Mouse (Mus musculus) G1E-ER4 (cell line): ENCODE data around the gene Lrrc29. TPM values are rescaled to one million over a fixed set of nuclear protein-coding genes. Genes with fewer than 3 reads are reported as not detected.

Experiments
- GATA1 ChIP-seq: IDR thresholded peaks from one replicate; pipeline ENCODE4 v1.8.0; 2012; ENCODE audit warnings: low read length, inconsistent platforms
- polyA plus RNA-seq: library from polyadenylated mRNA; stranded (reverse); fragments of >175 nt; gene quantifications from 2 replicates; pipeline ENCODE4 v1.2.3, GENCODE M21; 2012

The Lrrc29 gene
- polyA plus RNA-seq, 1 experiment, result 3.4 TPM

- TF ChIP-seq GATA1, result no peak
Measured at GRCm38 (mm10) chr8:105269461-105269947, 56.6 kb downstream of the Lrrc29 start, which contains the start of gene Hsf4. Gene Hsf4 (plus strand): TSS chr8:105269801.

GRCm38 (mm10) chr8:105269075-105269458, 57.0 kb downstream of the Lrrc29 start:
- TF ChIP-seq GATA1, result no peak

GRCm38 (mm10) chr8:105268342-105269074, 57.6 kb downstream of the Lrrc29 start:
- no peak for TF ChIP-seq GATA1

GRCm38 (mm10) chr8:105266775-105267174, 59.3 kb downstream of the Lrrc29 start:
- no peak for TF ChIP-seq GATA1

GRCm38 (mm10) chr8:105265128-105265527, 61.0 kb downstream of the Lrrc29 start:
- no peak for TF ChIP-seq GATA1

GRCm38 (mm10) chr8:105264024-105264982, 61.8 kb downstream of the Lrrc29 start, which contains the start of the genes Tradd and Fbxl8:
Gene Tradd (minus strand): TSS chr8:105264609.
Gene Fbxl8 (plus strand): TSS chr8:105264648.
- no peak for TF ChIP-seq GATA1

GRCm38 (mm10) chr8:105263244-105263912, 62.7 kb downstream of the Lrrc29 start:
- TF ChIP-seq GATA1, result no peak

Other genes with a start within 250 kb of the Lrrc29 start
- not detected in 2 replicates for gene Ces3b, start 242.5 kb downstream of the Lrrc29 start, polyA plus RNA-seq
- gene Ces4a, start 194.5 kb downstream of the Lrrc29 start, polyA plus RNA-seq, result not detected in 2 replicates
- gene Cbfb, start 155.6 kb downstream of the Lrrc29 start, polyA plus RNA-seq, result 23.6 and 33.1 TPM in 2 replicates
- 4.6 and 6.4 TPM in 2 replicates for gene D230025D16Rik, start 101.1 kb downstream of the Lrrc29 start, polyA plus RNA-seq
- 13.1 and 16.3 TPM in 2 replicates for gene B3gnt9, start 71.1 kb downstream of the Lrrc29 start, polyA plus RNA-seq
- gene Tradd, start 61.7 kb downstream of the Lrrc29 start, polyA plus RNA-seq, result 31.1 and 39.7 TPM in 2 replicates
- 7.0 and 8.3 TPM in 2 replicates for gene Fbxl8, start 61.6 kb downstream of the Lrrc29 start, polyA plus RNA-seq
- 0.55 and 0.76 TPM in 2 replicates for gene Hsf4, start 56.5 kb downstream of the Lrrc29 start, polyA plus RNA-seq
- gene Nol3, start 50.1 kb downstream of the Lrrc29 start, polyA plus RNA-seq, result 0.24 and 0.43 TPM in 2 replicates
- gene 4931428F04Rik, start 36.4 kb downstream of the Lrrc29 start, polyA plus RNA-seq, result 1.6 and 1.8 TPM in 2 replicates
- 1.3 and 1.4 TPM in 2 replicates for gene Exoc3l, start 30.2 kb downstream of the Lrrc29 start, polyA plus RNA-seq
- gene E2f4, start 28.6 kb downstream of the Lrrc29 start, polyA plus RNA-seq, result 47.6 and 62.4 TPM in 2 replicates
- gene Elmo3, start 20.7 kb downstream of the Lrrc29 start, polyA plus RNA-seq, result 0.87 and 0.95 TPM in 2 replicates
- 18.3 and 26.8 TPM in 2 replicates for gene Tmem208, start 76 bp upstream of the Lrrc29 start, polyA plus RNA-seq
- 7.3 and 7.7 TPM in 2 replicates for gene Fhod1, start 21.7 kb upstream of the Lrrc29 start, polyA plus RNA-seq
- 0.49 and 0.50 TPM in 2 replicates for gene Slc9a5, start 22.6 kb upstream of the Lrrc29 start, polyA plus RNA-seq
- gene Plekhg4, start 47.0 kb upstream of the Lrrc29 start, polyA plus RNA-seq, result not detected in 2 replicates
- gene Kctd19, start 87.2 kb upstream of the Lrrc29 start, polyA plus RNA-seq, result not detected in 2 replicates
- not detected in 2 replicates for gene Lrrc36, start 87.3 kb upstream of the Lrrc29 start, polyA plus RNA-seq
- not detected in 2 replicates for gene Tppp3, start 145.2 kb upstream of the Lrrc29 start, polyA plus RNA-seq
- 0.15 and 0.16 TPM in 2 replicates for gene Zdhhc1, start 170.6 kb upstream of the Lrrc29 start, polyA plus RNA-seq
- not detected in 2 replicates for gene Hsd11b2, start 192.5 kb upstream of the Lrrc29 start, polyA plus RNA-seq
- gene Atp6v0d1, start 239.8 kb upstream of the Lrrc29 start, polyA plus RNA-seq, result 17.4 and 23.6 TPM in 2 replicates